Mouse (Mus musculus) layer of hippocampus, postnatal 14 days (tissue): ENCODE measurements around the gene Foxl1. TPM values are rescaled to one million over a fixed set of nuclear protein-coding genes. Genes with fewer than 3 reads are reported as not detected.

Experiments used
- DNase-seq, 2 experiments: peaks; one replicate each; pipeline ENCODE4 v3.0.0; 2021 to 2022; ENCODE audit warnings: low spot score in 2 of 2, mixed read lengths in 1 of 2
- total RNA-seq, 2 experiments: library from RNA; stranded (reverse); gene quantifications; 2 replicates each; pipeline ENCODE4 v1.2.3; 2021

Foxl1 gene
- total RNA-seq, 2 experiments from 2014 or later, result not detected

DNA sequence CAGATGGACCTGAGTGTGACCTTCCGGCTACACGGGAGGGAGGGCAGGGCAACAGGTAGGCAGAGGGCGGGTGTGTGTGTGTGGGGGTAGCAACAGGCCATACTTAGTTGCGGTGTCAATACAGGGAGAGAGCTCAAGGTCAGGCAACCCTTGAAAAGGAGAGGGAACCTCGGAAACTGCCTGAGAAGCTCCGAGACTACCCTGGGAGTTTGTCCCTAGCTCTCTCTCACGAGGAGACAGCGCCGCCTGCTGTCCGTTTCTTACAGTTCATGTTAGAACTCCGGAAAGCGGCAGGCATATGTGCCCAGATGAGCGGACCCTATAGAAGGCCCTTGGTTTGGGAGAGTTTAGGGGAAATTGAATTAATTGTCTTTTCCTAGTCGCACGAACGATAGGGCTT lies 35.1 kb upstream of the Foxl1 start:
- DNase-seq, result peak; percentile 78 to 86

DNA sequence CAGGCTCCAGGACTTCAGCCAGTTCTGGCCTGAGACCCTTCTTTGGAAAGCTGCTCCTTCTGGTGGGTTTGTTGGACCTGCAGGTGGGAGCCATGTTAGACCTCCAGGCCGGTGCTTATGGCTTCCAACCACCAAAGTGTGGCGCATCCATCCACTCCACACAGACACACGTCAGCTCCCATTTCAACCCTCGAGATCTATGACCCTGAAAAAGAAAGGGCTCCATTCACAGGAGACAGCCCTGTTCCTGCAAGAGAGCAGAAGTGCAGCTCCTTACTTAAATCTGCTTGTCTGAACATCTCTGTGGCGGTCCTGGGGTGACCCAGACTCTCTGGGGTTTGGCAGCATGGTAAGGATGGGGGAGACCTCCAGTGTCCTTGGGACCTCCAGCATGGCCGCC lies 34.2 kb upstream of the Foxl1 start:
- no peak for DNase-seq

DNA sequence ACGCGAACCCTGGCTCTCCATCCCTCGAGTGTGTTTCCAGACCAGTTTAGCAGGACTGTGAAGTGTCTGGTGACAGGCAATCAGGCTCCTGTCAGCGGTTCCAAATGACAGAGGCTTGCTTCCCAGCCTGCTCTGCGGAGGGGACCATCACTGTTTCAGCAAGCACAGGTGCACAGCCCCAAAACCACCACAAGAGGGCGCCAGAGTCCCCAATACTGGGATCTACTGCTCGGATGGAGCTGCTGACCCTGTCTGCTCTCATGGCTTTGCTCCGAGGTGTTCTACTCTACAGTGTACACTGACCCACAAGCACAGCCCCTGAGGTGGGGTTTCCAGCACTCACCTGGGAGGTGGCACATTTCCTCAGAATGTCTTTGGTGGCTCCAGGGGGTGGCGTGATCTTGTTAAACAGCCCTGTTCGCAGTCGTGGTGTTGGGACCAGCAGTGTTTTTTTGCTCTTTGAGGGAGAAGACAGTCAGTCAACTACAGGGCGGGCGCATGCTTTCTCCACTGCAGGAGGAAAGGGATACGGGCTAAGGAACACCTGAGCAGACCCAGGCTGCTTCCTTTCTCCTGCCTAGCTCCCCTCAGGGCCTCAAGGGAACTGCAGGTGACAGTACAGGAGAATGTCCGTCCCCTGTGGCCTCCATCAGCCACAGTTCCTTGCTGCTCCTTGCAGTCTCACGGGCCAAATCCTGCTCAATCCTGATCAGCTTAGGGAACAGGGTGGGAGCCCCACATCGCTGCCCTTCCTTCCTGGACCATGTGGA lies 23.5 kb upstream of the Foxl1 start:
- DNase-seq, result peak; percentile 75 to 78

DNA sequence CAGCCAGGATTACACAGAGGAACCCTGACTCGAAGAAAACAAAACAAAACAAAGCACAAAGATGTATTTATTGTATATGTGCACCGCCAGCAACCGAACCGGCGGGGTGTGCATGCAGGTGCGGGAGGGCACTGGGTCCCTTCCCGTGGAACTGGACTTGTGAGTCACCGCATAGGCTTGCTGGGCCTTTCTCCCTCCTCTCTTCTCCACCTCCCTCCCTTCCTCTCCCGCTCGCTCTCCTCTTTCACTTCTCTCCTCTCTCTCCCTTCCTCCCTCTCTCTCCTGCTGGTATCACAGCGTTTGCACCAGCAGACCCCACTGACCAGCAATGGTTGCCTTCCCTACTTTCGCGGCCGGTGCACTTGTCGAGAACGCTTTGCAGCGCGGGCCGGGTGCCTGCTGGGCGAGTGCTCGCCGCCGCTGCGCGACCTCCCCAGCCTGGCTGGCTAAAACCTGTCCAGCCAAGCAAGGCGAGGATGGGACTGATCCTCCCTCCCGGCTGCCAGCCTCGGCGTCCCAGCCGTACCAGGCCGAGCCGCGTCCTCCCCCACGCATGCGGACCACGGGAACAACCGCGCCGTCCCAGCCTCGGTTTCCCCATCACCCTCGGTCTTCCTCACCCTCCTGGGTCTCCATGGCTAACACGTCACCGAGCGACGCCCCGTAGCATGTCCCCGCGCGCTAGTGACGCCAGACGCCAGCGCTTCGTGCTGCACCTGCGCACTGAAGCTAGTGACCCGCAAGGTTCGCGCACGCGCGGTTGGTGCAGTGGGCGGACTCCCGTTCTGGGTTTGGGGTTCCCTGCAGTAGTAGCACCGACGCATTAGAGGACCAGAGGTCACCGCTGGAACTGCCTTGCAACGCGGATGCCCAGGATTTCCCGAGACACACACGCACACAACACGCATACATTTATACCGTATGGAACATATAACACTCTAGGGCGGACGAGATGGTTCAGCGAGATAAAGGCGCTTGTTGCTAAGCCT lies 19.8 kb upstream of the Foxl1 start, which contains the start of gene Mthfsd:
Gene Mthfsd (minus strand): TSS at position 725 of the 989 bp plus-strand sequence.
- peak; percentile 99 for DNase-seq

DNA sequence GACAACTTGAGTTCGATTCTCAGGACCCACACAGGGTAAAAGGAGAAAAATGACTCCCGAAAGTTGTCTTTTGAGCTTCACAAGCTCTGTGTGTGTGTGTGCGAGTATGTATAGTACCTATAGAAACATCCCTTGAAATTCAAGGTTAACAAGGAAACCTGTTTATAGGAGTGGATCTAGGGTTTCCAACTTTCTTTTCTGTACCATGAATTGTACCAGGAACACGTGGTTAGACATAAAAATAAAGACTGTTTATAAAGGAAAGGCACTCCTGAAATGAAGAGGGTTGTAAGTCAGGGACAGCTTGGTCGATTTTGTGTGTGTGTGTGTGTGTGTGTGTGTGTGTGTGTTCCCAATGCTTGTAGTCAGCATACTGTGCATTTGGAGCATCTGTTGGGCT lies 19.1 kb upstream of the Foxl1 start:
- DNase-seq, result no peak

DNA sequence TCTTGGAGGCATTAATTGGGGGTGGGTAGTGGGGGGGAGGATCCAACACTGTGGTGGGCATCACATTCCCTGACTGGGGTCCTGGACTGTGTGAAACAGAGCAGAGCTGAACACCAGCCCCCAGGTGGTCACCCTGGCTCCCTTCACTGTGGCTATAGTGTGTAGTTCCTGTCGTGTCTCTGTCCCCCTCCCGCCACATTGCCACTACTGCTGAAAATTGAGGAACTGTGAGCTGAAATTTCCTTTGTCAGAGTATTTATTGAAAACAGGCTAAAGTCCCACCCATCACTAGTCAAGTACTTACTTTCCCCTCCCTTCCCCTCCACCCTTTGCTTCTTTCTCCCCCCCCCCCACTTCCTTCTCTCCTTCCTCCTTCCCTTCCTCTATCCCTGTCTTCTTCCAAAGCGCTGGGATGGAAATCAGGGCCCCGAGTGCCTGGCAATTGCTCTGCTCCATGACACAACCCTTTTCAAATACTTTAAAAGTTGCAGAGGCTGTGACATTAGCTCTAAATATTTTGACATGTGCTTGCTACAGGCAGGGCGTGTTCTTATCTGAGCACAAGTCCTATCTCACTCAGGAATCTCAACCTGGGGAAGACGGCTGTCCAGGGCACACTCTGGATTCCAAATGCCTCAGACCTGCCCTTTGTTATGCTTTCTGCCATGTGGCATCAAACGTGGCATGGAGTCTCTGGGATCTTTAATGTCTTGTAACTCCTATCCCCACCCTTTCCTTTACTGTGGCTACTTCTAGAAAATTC lies 16.4 kb upstream of the Foxl1 start:
- DNase-seq, result no peak

DNA sequence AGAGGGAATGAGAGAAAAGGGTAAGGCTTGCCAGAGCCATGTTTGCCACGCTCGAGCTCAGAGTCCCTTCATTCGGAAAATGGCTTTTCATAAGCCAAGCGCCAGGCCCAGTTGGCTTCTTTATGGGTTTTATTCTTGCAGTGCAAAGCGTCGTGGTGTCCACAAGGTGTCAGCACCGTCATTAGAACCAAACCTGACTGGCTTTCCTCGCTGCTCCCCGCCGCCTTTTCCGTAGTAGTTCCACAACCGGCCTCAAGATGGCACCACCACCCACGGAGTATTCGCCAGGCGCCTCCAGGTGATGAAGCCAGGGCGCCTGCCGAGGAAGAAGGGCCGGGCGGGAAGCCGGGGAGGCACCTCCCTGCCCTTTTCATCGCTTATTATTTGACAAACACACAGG lies 14.5 kb upstream of the Foxl1 start:
- peak; percentile 96 to 97 for DNase-seq

DNA sequence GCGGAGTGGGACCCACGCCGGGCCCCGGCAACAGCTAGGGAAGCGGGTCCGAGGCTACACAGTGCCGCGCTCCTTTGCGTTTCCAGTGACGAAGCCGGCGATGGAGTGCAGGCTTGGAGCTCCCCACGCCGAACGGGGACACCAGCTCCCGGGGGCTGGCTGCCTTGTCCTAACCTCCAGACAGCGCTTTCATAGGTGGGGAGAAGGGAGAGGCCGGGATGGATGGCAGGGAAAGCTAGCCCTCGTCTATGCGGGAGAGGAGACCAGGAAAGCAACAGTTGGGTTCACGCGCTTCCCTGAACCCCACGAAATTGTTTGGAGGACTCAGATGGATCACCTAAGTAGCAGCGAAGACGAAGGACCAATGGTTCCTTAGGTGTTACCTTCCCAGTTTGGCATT lies 12.6 kb upstream of the Foxl1 start:
- DNase-seq, result no peak

DNA sequence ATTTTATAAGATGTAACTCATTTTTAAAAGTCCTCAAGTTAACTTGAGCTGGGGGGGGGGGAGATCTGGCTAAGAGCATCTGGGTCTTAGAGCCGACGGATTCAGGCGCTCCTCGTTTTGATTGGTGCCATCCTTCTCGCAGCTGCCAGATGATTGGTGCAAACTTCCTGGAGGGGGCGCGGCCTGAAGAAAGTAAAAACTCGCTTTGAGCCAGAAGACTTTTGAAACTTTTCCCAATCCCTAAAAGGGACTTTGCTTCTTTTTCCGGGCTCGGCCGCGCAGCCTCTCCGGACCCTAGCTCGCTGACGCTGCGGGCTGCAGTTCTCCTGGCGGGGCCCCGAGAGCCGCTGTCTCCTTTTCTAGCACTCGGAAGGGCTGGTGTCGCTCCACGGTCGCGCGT lies 11.8 kb upstream of the Foxl1 start, which contains the start of gene Foxc2:
Gene Foxc2 (plus strand): TSS at position 224 of the 400 bp plus-strand sequence.
- peak in 1 of 2 experiments; percentile 73 for DNase-seq

DNA sequence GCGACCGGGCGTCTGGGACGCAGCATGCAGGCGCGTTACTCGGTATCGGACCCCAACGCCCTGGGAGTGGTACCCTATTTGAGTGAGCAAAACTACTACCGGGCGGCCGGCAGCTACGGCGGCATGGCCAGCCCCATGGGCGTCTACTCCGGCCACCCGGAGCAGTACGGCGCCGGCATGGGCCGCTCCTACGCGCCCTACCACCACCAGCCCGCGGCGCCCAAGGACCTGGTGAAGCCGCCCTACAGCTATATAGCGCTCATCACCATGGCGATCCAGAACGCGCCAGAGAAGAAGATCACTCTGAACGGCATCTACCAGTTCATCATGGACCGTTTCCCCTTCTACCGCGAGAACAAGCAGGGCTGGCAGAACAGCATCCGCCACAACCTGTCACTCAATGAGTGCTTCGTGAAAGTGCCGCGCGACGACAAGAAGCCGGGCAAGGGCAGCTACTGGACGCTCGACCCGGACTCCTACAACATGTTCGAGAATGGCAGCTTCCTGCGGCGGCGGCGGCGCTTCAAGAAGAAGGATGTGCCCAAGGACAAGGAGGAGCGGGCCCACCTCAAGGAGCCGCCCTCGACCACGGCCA lies 11.1 kb upstream of the Foxl1 start:
- DNase-seq, result no peak

DNA sequence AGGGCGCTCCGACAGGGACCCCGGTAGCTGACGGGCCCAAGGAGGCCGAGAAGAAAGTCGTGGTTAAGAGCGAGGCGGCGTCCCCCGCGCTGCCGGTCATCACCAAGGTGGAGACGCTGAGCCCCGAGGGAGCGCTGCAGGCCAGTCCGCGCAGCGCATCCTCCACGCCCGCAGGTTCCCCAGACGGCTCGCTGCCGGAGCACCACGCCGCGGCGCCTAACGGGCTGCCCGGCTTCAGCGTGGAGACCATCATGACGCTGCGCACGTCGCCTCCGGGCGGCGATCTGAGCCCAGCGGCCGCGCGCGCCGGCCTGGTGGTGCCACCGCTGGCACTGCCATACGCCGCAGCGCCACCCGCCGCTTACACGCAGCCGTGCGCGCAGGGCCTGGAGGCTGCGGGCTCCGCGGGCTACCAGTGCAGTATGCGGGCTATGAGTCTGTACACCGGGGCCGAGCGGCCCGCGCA lies 10.5 kb upstream of the Foxl1 start:
- DNase-seq, result no peak

DNA sequence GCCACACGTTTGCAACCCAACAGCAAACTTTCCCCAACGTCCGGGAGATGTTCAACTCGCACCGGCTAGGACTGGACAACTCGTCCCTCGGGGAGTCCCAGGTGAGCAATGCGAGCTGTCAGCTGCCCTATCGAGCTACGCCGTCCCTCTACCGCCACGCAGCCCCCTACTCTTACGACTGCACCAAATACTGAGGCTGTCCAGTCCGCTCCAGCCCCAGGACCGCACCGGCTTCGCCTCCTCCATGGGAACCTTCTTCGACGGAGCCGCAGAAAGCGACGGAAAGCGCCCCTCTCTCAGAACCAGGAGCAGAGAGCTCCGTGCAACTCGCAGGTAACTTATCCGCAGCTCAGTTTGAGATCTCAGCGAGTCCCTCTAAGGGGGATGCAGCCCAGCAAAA lies 9.8 kb upstream of the Foxl1 start:
- DNase-seq, result no peak

DNA sequence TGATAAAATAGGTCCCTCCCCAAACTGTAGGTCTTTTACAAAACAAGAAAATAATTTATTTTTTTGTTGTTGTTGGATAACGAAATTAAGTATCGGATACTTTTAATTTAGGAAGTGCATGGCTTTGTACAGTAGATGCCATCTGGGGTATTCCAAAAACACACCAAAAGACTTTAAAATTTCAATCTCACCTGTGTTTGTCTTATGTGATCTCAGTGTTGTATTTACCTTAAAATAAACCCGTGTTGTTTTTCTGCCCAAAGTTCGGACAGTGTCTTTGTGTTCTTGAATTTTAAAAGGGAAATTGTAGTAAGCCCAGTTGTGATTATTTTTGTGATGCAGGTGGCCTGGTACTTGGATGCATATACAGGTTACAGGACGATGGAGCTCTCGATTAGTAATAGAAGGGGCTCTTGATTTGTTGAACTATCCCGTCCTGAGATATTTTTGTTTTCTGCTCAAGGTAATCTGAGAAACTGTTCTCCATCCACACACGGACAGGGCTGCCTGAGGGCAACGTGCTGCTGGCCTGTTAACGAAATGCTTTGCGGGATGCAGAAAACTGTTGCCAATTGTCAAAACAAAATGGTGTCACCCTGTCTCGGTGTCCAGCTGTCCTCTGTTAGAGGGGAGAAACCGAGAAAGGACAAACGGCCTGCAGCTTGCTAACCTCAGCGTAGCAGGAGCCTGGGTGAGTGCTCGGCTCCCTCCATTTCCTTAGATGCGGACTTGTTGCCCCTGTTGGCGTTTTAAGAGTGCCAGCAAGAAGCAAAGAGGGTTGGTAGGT lies 8.9 kb upstream of the Foxl1 start:
- DNase-seq, result no peak

DNA sequence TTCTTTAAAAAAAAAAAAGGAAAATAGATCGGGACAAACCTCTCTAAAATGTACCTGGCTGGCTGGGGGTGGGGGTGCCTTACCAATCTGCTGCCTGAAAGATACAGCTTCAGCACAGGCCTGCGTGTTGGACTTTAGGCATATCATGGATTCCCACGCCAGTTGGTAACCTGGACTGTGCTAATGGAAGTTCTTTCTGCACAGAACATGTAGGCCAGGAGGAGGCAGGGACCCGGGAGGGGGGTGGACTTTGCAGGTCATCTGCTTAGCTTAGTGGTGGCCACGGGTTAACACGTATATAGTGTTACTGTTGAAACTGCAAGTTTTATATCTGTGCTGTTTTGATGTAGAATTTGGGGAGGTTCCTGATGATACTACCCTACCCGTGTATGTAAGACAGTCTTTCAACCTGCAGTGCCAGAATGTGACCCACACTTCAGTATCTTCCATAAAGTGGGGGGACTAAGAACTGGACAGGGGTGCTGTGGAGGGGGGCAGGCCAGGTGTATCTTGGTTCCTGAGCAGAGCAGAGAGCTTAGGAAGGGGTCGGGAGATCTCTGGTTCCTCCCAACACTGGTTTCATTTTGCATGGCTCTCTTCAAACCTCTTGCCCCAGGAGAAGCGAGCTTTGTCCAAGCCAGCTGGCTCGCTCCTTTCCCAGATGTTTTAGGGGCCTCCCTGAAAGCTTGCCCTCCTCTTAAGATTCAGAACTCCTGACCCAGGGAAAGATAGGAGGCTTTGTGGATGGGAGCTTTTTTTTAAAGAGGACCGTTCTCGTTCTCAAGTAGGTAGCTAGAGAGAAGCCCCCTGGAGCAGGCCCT lies 7.9 kb upstream of the Foxl1 start:
- no peak for DNase-seq

DNA sequence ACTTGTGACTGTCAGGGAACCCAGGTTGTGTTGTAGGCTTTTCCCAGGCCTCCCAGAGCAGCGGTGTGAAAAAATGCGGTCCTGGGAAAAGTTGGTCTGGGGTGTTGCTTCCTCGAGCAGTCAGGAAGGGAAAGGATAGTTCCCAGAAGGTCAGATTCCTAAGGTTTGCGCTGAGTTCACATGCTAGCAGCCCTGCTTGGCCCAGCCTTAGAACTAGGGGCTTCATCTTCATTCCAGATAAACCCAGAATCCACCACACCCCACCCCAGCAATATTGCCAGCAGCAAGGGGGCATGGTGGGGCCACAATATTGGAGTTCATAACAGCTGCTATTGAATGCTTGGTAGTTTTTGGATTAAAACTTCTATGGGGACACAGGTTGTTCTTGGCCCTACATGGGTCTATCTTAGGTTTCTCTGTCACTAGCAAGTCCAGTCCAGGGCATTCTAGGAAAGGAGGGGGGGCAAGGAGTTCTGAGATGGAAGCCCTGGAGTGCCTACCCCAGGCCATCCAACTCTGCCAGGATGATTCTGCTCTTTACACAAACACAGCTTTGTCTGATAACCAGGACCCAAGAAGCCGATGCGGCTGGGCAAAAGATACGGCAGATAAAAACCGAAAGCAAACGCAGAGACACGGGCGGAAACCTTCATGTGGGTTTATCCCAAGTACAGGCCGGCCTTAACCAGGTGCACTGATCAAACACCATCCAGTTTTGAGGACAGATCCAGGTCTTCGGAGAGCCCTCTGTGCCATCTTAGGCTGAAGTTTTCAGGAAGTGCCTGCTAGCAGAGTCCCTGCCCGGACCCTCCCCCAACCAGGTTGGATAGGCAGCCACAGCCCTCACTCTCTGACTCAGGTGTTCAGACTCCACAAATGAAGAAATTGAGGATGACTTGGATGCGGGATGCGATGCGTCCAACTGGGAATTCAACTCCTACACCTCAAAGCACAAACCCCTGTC lies 7.0 kb upstream of the Foxl1 start:
- DNase-seq, result no peak

DNA sequence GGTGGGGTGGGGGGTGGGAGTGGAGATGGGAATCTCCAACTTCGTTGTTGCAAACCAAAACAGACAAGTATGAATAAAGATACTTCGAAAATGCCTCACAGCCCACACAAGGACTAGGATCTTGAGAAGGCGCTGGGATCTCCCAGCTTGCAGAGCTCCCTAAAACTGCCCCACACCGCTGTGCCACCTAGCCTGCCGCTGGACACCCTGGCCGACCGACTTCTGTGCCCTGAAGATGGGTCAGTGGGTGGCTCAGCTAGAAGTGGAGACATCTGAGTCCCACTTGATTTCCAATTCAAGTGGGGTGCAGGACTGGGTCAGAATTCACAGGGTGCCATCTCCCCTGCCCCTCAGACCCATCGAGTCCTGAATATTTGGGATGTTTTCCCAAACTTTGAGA lies 6.0 kb upstream of the Foxl1 start:
- DNase-seq, result no peak

DNA sequence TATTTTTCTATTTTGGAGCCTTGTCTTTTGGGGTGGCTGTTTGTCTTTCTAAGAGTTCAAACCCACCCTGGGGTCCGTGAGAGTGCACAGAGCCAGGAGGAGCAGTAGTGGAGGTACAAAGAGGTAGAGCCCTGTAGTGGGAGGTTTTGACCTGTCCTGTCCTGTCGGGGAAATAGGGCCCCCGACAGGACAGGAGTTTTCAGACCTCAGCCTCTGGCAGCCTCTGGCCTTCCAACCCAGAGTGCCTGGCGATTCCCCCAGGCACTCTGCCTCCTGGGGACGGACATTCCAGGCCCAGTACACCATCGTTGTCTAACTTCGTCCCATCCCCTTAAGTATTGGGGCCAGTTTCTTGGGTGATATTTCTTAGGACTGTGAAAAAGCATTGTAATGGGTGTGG lies 5.4 kb upstream of the Foxl1 start:
- DNase-seq, result no peak

DNA sequence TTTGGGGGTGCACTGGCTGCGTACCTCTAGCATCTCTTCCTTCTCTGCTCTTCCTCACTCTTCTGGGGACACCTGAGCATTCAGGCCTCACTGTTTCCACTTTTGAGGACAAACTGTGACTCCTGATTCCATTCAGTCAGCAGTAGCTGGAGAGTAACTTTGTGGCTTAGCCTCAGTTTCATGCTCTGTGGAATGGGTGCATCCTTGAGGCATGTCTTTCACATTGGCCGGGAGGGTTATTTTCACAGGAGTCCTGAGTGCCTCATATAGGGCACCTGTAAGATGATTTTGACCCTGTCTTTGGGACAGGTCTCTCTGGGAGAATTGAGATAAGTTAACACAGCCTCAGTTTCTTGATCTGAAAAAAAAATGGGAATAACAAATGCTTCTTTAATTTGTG lies 4.6 kb upstream of the Foxl1 start:
- no peak for DNase-seq
